Mouse (Mus musculus): ENCODE data around the gene Impdh1. TPM values are rescaled to one million over a fixed set of nuclear protein-coding genes. Genes with fewer than 3 reads are reported as not detected.

The Impdh1 gene
- polyA plus RNA-seq, 1 experiment from 2014 or later: 11.7 TPM

DNA sequence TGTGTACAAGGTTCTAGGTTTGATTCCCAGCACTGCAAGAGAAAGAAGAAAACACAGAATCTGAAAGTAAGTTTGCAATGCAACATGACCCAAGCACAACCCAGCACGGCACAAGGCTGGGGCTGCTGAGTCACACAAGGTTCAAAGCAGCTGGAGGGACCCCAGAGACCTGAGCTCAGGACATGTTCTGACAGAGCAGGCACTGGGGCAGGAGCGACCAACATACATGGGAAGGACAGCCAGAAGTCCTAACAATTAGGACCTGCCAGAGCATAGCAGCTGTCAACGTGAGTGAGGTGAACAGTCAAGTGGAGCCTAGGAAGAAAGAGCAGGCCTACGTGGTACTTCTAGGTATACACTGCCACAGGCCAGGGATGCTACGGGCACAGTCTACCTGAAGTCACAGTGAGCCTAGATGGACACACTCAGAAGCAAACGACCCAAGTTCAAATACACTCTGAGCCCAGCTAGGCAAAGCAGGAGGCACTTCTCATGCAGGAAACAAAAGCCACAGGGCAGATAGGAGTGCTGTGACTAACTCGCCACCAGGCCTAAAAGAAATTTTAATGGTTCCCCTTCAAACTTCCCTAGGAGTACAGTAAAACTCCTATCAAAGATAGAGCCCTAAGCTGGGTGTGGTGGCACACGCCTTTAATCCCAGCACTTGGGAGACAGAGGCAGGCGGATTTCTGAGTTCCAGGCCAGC, 5.8 kb downstream of the Impdh1 start:
- no peak overlapping the region for H3K4me2 ChIP-seq (replicated peaks; ENCODE audit: low read depth)
- H3K9me3 ChIP-seq (ENCODE audit: control insufficient read depth): no peaks in the 10 kb centered on the region
- no peaks in the 10 kb centered on the region for H3K27me3 ChIP-seq (replicated peaks; ENCODE audit: control insufficient read depth, insufficient read depth, low read length)
- no peak overlapping the region for H3K27ac ChIP-seq (ENCODE audit: low read depth, low read length)
- TF ChIP-seq CTCF (IDR thresholded peaks at IDR 0.05; ENCODE audit: low read depth): no peak
- H3K9ac ChIP-seq (ENCODE audit: low read depth, low read length): no peak overlapping the region
- 84% methylated on average over 9 of the region's 9 CpGs for WGBS
- no peak for ATAC-seq
- no peak overlapping the region for H3K4me3 ChIP-seq (ENCODE audit: low read depth, low read length)
- no peaks in the 10 kb centered on the region; the same call in 1 of the 2 replicates for H3K36me3 ChIP-seq (ENCODE audit: control insufficient read depth, insufficient read depth)
- 0 out of 2 replicates have a peak, but pooled peaks cover 3% of the 10 kb centered on the region for H3K4me1 ChIP-seq (replicated peaks; ENCODE audit: control insufficient read depth, insufficient read depth, low read length)

DNA sequence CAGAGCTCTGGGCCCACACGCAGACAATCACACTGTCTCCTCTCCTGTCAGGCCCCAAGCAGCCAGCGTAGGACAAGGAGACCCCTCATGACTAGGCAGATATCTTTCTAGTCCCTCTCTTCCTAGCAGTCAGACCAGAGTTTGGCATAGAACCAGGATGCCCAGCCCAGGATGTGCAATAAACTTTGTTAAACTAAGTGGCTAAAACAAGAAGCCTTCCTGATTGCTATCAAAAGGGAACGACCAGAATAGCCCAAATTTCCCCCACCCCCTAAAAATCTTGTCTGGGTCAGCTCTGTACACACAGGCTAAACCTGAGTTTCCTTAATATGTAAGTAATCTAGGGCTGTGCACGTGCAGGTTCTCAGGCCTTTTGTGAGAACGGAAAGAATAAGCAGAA, 8.0 kb downstream of the Impdh1 start:
- Histone ChIP-seq H3K4me2 (replicated peaks; ENCODE audit: low read depth) (no peak overlapping the region), H3K27me3 (replicated peaks; ENCODE audit: control insufficient read depth, insufficient read depth, low read length) (no peaks in the 10 kb centered on the region), H3K9ac (ENCODE audit: low read depth, low read length) (no peak overlapping the region), H3K4me3 (ENCODE audit: low read depth, low read length) (no peak overlapping the region), H3K36me3 (ENCODE audit: control insufficient read depth, insufficient read depth) (peaks cover 13% of the 10 kb centered on the region), H3K27ac (ENCODE audit: low read depth, low read length) (no peak overlapping the region), H3K4me1 (replicated peaks; ENCODE audit: control insufficient read depth, insufficient read depth, low read length) (no peaks in the 10 kb centered on the region), H3K9me3 (ENCODE audit: control insufficient read depth) (no peaks in the 10 kb centered on the region)
- TF ChIP-seq CTCF (IDR thresholded peaks at IDR 0.05; ENCODE audit: low read depth): no peak
- WGBS: 77% methylated on average over 5 of the region's 5 CpGs
- ATAC-seq: no peak

DNA sequence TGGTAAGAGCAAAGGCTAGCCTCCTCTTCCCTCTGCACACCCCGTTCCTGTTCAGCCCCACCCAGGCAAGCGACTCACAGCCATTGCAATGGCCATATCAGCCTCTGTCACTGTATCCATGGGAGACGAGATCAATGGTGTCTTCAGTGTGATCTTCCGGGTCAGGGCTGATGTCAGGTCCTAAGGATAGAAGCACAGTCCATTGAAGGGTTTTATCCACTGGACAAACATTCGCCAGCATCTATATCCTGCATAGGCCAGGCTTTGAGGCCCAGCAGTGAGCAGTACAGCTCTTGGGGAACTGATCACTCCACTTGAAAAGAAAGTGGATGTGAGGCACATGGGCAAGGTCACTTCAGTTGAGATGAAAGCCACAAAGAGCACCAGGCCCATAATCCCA, 9.1 kb downstream of the Impdh1 start:
- Histone ChIP-seq H3K9me3 (ENCODE audit: control insufficient read depth) (no peaks in the 10 kb centered on the region), H3K4me1 (replicated peaks; ENCODE audit: control insufficient read depth, insufficient read depth, low read length) (no peaks in the 10 kb centered on the region), H3K4me2 (replicated peaks; ENCODE audit: low read depth) (no peak overlapping the region), H3K27me3 (replicated peaks; ENCODE audit: control insufficient read depth, insufficient read depth, low read length) (no peaks in the 10 kb centered on the region), H3K36me3 (ENCODE audit: control insufficient read depth, insufficient read depth) (peaks cover 17% of the 10 kb centered on the region), H3K9ac (ENCODE audit: low read depth, low read length) (no peak overlapping the region), H3K4me3 (ENCODE audit: low read depth, low read length) (no peak overlapping the region), H3K27ac (ENCODE audit: low read depth, low read length) (no peak overlapping the region)
- TF ChIP-seq CTCF (IDR thresholded peaks at IDR 0.05; ENCODE audit: low read depth): no peak
- no peak for ATAC-seq
- WGBS: 79% methylated on average over 5 of the region's 5 CpGs

DNA sequence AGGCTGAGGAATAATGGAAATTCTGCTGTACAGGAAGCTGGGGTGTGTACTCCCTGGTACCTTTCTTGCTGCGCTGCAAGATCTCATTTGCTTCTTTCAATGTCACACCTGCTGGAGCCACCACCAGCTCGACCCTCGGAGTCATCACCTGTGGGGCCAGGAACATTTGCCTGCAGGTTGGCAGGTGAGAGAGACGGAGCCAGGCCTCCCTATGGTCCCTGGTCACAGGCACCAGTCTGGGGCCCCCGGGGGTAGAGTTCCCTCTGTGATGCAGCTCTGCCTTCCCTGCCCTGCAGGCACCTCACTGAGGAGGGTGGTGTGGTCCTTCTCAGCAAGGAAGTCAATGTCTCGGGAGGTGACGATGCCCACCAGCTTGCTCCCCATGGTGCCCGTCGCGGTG, 10.2 kb downstream of the Impdh1 start:
- Histone ChIP-seq H3K27me3 (replicated peaks; ENCODE audit: control insufficient read depth, insufficient read depth, low read length) (no peaks in the 10 kb centered on the region), H3K9ac (ENCODE audit: low read depth, low read length) (no peak overlapping the region), H3K9me3 (ENCODE audit: control insufficient read depth) (no peaks in the 10 kb centered on the region), H3K36me3 (ENCODE audit: control insufficient read depth, insufficient read depth) (peaks cover 17% of the 10 kb centered on the region), H3K4me1 (replicated peaks; ENCODE audit: control insufficient read depth, insufficient read depth, low read length) (no peaks in the 10 kb centered on the region), H3K4me2 (replicated peaks; ENCODE audit: low read depth) (no peak overlapping the region), H3K4me3 (ENCODE audit: low read depth, low read length) (no peak overlapping the region), H3K27ac (ENCODE audit: low read depth, low read length) (no peak overlapping the region)
- 91% methylated on average over 10 of the region's 10 CpGs for WGBS
- no peak for ATAC-seq
- no peak for TF ChIP-seq CTCF (IDR thresholded peaks at IDR 0.05; ENCODE audit: low read depth)

DNA sequence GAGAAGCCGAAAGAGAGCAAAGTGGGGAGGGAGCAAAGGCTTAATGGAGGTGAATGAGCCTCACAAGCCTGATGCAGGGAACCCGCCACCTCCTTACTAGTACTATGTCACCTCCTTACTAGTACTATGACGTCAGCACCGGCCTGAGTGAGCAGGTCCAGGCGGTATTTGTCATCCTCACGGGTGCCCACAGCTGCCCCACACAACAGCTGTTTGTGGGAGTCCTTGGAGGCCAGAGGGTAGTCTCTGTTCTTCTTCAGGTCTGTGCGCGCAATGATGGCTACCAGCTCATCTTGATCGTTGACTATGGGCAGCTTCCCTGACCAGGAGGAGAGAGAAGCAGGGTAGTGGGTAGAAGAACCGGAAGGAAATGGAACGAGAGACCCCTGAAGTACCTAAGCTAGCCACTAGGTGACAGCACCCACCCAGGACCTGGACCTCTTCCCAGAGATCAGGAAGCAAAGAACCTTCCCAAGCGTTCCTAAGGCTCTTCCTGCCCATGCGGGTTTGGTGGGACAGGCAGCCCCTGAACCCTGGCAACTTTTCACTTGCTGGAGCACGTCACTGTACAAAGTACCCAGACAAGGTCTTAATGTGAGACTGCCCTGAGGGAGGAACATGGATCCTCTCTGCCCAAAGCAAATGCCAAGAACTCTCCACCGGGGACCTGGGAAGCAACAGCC, 11.1 kb downstream of the Impdh1 start:
- ATAC-seq: no peak
- no peaks in the 10 kb centered on the region for H3K9me3 ChIP-seq (ENCODE audit: control insufficient read depth)
- no peaks in the 10 kb centered on the region for H3K27me3 ChIP-seq (replicated peaks; ENCODE audit: control insufficient read depth, insufficient read depth, low read length)
- peaks cover 17% of the 10 kb centered on the region for H3K36me3 ChIP-seq (ENCODE audit: control insufficient read depth, insufficient read depth)
- TF ChIP-seq CTCF (IDR thresholded peaks at IDR 0.05; ENCODE audit: low read depth): peak; percentile 97
- 0 out of 2 replicates have a peak overlapping the region, but pooled peaks have one; percentile 35 for H3K4me2 ChIP-seq (replicated peaks; ENCODE audit: low read depth)
- whole genome bisulfite sequencing: 53% methylated on average over 15 of the region's 15 CpGs
- no peak overlapping the region for H3K4me3 ChIP-seq (ENCODE audit: low read depth, low read length)
- no peak overlapping the region for H3K9ac ChIP-seq (ENCODE audit: low read depth, low read length)
- no peak overlapping the region for H3K27ac ChIP-seq (ENCODE audit: low read depth, low read length)
- no peaks in the 10 kb centered on the region for H3K4me1 ChIP-seq (replicated peaks; ENCODE audit: control insufficient read depth, insufficient read depth, low read length)

DNA sequence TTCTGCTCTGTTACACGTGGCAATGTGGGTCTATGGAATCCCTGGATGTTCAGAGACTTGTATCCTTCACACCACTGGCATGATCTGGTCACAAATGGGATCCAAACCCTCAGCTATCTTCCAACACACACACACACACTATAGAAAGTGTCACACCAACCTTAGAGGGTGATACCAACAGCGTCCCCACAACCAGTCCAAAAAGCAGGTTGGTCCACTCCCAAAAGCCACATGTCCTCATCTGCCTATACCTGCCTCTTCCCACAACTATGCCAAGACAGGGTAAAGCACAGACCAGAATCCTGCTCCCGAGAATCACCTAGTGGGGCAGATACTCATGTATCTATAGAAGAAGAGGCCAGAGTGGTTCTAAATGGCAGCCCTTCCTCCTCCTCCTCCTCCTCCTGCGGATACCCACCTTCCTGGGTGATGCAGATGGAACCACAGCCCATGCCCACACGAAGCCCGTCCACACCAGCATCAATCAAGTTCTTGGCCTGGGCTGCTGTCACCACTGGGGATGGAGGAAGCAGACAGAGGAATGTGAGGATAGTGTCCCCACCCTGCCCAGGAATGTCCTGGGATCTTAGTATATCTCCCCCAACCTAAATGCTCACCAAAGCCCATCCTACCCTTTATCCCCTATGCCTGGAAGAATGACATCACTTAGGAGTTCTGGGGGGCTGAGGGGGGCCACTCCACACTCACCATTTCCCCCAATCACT, 12.1 kb downstream of the Impdh1 start:
- Histone ChIP-seq H3K36me3 (ENCODE audit: control insufficient read depth, insufficient read depth) (peaks cover 17% of the 10 kb centered on the region), H3K4me2 (replicated peaks; ENCODE audit: low read depth) (no peak overlapping the region), H3K27me3 (replicated peaks; ENCODE audit: control insufficient read depth, insufficient read depth, low read length) (no peaks in the 10 kb centered on the region), H3K27ac (ENCODE audit: low read depth, low read length) (no peak overlapping the region), H3K9me3 (ENCODE audit: control insufficient read depth) (no peaks in the 10 kb centered on the region), H3K9ac (ENCODE audit: low read depth, low read length) (no peak overlapping the region), H3K4me3 (ENCODE audit: low read depth, low read length) (no peak overlapping the region), H3K4me1 (replicated peaks; ENCODE audit: control insufficient read depth, insufficient read depth, low read length) (no peaks in the 10 kb centered on the region)
- no peak for TF ChIP-seq CTCF (IDR thresholded peaks at IDR 0.05; ENCODE audit: low read depth)
- ATAC-seq: no peak
- WGBS: 92% methylated on average over 6 of the region's 6 CpGs
